Mouse (Mus musculus) gastrocnemius, postnatal 10 days (tissue): ENCODE measurements at regions not wholly inside any gene's neighbourhood (a gene's known extent, or its start where the extent isn't known, plus 50 kb on each side); places are given as distances from the start of the nearest gene placed in this dataset.
A peak's percentile ranks its signal among the peaks of the same experiment; 100 is the strongest.

Experiments
- DNase-seq: peaks from one replicate; pipeline ENCODE4 v3.0.0; 2021; ENCODE audit warnings: mixed read lengths

DNA sequence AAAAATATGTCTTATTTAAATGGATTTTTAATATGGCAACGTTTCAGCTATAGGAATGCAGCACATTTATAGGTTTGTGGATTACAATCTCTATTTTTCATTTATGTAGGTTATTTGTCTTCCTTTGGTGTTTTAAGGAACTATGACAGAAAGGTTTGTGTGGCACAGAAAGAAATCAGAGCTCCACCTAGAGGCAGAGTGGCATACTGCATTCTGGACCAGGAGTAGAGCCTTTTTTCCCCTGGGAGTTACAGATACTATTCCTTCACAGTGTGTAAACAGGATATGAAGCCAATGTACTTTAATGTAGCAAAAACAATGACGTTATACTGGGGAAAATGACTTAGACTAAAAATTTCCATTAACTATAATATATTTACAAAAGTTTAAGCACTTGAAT lies 94.9 kb upstream of the St8sia4 start:
- DNase-seq = peak; percentile 58

DNA sequence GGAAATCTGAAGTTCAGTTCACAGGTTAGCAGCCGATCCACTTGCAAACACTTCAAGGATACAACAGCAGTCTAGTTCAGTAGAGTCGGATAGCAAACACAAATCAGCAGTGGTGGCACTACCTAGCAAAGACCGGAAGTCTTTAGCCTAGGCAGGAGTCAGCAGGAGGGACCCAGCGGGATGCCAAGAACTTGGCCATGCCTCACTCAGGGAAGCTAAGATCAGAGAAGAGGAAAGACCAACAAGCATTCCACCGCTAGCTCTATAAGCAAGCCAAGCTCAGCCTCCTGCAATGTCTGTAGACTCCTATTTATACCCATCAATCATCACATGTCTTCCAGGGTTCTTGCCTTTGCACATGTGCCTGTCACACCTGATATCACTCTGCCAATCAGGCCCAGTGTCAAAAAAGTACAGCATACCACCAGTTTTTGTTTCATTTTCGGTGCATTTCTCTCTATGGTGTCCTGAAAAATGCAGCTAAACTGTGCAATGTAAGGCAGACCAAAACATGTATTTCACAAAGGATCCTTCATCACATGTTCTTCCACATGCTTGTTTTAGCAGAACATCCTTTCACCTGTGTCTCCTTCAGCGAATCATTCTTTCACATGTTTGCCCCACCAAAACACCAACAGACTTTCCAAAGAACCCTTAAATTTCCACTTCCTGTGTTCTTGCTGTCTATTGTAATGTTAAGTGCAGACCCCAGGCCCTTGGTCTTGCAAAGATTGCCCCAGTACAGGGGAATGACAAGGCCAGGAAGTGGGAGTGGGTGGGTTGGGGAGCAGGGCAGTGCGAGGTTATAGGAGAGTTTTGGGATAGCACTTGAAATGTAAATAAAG lies 86.9 kb upstream of the St8sia4 start:
- no peak for DNase-seq

DNA sequence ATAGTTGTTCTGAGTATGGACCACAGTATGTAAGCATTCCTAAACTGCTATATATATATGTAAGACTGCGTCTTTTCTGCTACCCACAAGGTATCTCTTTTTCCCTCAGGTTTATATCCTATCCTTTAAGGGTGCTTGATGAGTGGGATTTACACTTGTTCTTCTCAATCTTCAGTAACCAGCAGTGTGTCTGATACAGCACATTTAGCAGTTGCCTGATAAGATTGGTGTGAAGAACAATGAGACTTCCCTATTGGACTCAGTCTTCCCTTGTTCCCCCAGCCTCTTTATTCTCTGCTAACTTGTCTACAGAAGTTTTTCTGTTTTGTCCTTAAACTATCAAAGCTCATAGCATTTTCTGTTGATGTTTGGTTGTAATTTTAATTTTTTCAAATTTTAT lies 86.1 kb upstream of the St8sia4 start:
- no peak for DNase-seq

DNA sequence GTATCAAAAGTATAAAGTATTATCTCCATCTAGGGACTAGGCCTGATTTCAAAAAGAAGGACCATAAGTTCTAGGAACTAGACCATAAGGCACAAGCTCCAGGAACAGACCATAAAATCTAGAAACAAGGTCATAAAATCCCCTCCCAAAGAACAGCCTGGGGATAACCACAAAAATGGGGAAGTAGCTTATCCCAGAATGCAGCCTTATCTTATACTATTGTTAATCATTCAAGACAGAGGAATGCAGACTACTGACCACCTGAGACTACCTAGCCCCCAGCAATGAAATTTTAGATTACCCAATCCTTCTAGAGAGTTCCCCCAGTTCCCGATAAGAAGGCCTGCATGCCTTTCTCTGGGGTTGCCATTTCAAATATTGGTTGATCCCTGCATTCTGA lies 81.6 kb upstream of the St8sia4 start:
- no peak for DNase-seq

DNA sequence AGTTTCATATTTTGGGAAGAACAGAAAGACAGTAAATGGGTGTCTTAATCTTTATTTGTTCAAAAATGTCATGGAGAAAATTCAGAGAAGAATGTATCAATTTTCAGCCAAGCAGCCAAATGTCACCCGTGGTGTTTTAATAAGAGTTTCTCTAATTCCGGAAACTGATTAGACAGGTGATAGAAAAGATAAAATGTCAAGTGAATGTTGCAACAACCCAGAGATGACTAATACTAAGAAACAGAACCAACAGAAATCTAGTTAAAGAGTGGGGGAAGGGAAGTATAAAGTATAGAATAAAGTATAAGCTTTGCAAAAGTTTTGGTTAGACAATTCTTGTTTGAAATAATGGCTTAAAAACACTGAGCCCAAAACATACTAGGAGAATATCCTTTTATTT lies 79.9 kb upstream of the St8sia4 start:
- DNase-seq = no peak

DNA sequence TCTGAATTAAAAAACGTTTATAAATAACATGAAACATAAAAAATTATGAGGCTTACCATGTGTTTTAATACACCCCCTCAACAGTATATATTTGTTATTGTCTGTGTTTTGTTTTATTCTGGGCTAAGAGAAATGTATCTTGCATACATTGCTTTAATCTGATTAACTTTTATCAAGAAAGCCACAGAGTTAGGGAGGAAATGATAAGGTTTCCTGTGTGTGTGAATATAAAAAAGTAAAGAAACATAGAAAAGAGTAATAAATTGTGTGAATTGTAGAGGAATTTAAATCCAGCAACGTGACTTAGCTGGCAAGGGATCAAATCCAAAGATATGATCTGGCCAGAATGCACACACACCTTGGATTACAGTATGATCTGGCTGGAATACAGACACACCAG lies 77.1 kb upstream of the St8sia4 start:
- no peak for DNase-seq

DNA sequence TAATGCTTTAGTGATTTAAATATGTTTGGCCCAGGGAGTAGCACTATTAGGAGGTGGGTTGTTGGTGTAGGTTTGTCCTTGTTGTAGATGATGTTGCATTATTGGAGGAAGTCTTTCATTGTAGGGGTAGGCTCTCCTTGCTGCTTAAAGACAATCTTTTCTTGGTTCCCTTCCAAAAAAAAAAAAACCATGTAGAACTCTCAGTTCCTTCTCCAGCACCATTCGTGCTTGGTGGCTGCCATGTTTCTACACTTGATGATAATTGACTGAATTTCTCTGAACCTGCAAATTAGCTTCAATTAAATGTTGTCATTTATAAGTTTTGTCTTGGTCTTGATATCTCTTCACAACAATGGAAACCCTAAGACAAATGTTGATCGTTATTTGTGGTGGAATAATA lies 76.0 kb upstream of the St8sia4 start:
- no peak for DNase-seq

DNA sequence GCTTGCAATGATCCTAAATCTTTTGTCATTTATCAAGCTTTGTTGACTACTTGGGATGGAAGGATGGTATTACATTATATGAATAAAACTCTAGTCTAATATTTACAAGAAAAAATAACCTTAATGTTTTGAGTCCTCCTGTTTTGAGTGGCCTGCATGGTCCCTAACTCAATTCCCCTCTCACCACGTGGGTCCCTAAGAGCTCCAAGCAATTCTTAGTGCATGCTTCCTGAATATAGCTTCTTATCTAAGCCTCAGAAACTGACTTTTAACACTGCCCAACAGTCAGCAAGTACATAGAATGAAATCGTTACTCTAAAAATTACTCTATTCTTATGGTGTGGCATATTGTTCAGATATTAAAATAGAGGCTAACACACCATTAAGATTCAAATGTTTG lies 52.1 kb upstream of the St8sia4 start:
- no peak for DNase-seq

DNA sequence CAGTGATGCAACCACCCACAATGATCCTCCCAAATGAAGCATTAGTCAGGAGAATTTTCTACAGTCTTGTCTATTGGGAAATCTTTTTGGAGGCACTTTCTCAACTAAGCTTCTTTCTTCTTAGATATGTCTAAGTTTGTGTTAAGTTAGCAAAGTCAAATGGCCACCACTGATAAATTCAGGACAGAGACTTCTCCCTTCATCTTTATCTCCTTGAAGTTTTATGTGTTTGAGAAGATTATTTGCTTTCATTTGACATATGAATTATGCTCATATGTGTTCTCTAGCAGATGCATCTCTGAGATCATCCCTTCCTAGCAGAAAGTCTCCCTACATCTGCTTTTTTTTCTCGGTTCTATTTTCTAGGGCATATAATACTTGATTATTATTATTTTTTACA lies 51.4 kb upstream of the St8sia4 start:
- DNase-seq = no peak
